Comparison of ENCODE assay signal across 13 mouse cellular contexts in genomic region chr16:78261520-78261919, GRCm38 (mm10).
"Had no signal": no experiment of that assay in that cellular context is flagged by ENCODE, and none has a peak within 500 bp of the region (broad histone marks: within the 10 kb centered on the region; RNA-seq: fewer than 3 reads in every experiment).

No protein-coding gene starts in this region.

- H3K27ac ChIP-seq: hindbrain, postnatal 0 days; kidney, embryonic 15.5 days; limb, embryonic 15.5 days; liver, embryonic 14.5 days; midbrain, embryonic 12.5 days had no signal

- ATAC-seq: hindbrain, postnatal 0 days had no signal

- H3K4me1 ChIP-seq: megakaryocyte, embryonic 14.5 days had no signal

- H3K4me2 ChIP-seq: kidney, embryonic 15.5 days; limb, embryonic 15.5 days; midbrain, embryonic 12.5 days had no signal

- H3K36me3 ChIP-seq: kidney, embryonic 15.5 days; limb, embryonic 15.5 days; midbrain, embryonic 12.5 days had no signal

- DNase-seq: kidney, adult 18-20 months; kidney, postnatal 25 days; lung, adult 18-20 months; lung, postnatal 36 days; spleen, adult 18-20 months; thymus, adult 2 months; thymus, postnatal 25 days had no signal

- H3K27me3 ChIP-seq: kidney, embryonic 15.5 days; limb, embryonic 15.5 days; megakaryocyte, embryonic 14.5 days had no signal

- H3K4me3 ChIP-seq: kidney, embryonic 15.5 days; limb, embryonic 15.5 days; megakaryocyte, embryonic 14.5 days; midbrain, embryonic 12.5 days had no signal

- H3K9me3 ChIP-seq: kidney, embryonic 15.5 days; limb, embryonic 15.5 days; megakaryocyte, embryonic 14.5 days; midbrain, embryonic 12.5 days had no signal

- H3K9ac ChIP-seq: kidney, embryonic 15.5 days; limb, embryonic 15.5 days; liver, embryonic 14.5 days; midbrain, embryonic 12.5 days had no signal
